Mouse (Mus musculus) ovary, postnatal 10 days (tissue): ENCODE data around the gene Ralb.

Source experiments
- DNase-seq: peaks from one replicate; pipeline ENCODE4 v3.0.0; 2022; ENCODE audit warnings: low spot score

Gene Ralb

DNA sequence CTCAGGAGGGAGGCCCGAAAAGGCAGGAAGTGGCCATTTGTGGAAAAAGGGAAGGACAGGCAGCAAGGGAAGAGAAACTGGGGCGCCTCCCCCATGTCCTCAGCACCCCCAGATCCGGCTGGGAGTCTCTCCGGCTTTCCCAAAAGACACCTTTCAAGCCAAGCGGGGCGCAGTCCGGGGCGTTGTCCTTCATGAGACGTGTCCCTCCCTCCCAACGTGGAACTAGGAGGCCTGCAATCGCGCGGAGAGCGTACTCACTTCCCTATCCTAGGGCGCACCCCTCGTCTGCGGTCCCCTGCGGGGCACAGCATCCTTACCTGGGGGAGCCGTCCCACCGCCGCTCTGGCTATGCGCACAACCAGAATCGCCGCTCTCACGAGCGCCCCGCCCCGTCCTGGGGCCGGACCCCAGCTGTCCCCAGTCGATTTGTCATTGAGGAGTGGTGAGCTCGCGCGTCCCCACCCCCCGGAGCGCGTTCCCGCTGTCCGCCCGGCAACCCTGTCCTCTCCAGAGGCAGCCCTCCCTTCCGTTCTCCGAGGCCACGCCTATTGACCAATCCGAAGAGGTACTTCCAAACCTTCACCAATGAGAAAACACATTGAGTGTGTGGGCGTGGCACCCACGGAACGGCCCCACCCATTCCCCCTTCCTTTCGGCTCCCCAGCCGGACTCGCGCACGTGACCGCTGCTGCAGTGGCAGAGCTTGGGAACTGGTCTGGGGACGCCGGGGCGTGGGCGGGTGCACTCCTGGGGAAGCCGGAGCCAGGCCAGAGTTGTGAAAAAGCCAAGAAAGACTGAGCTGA is at the start of gene Ralb:
TSS of gene Ralb (minus strand) at position 535 of the 803 bp plus-strand sequence.
- peak; percentile 80 for DNase-seq

DNA sequence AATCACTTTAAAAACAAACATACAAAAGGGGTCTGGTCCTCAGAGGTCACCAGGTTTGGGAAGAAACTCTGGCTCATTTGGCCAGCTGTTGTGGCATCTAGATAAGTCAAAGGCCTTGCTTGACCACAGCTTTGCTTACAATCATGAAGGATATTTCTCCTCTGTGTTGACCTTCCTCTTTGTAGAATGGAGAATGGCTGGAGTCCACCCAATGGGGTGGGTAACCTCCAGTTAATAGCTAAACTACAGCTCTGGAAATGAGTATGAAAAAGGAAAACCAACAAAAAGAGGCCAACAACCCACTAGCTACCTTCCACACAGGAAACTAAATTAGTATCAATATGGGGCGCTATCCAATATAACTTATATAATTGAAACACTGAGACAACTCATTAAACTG is 47.1 kb upstream of the Ralb start:
- no peak for DNase-seq

DNA sequence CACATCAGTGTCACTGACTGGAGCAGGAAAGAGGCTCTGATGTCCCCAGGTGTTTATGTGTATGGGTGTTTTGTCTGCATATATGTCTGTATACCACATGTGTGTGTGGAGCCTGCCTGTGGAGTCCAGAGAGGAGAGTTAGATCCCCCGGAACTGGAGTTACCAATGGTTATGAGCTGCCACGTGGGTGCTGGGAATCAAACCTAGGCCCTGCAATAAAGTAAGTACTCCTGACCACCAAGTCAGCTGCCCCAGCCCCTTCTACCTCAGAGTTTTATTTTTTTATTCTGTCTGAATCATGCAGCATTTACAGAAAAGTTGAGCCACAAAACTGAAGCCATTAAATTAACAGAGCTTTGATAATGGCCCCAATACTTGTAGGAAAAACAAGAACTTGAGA is 45.5 kb upstream of the Ralb start:
- no peak for DNase-seq

DNA sequence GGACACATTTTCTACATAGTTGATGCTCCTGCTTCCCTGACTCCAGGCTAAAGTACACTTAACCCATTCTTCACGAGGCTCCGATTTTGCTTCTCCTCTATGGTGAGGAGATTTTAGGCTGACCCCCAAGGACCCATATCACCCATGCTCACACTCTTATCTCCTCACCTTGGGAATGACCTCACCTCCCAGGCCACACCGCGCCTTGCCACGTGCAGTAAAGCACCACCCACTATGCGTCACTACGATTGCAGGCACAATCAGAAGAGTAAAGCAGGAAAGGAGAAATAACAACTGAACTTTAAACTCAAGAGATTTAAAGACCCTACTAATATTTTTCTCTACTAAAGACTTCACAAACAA is 44.7 kb upstream of the Ralb start:
- DNase-seq, result no peak

DNA sequence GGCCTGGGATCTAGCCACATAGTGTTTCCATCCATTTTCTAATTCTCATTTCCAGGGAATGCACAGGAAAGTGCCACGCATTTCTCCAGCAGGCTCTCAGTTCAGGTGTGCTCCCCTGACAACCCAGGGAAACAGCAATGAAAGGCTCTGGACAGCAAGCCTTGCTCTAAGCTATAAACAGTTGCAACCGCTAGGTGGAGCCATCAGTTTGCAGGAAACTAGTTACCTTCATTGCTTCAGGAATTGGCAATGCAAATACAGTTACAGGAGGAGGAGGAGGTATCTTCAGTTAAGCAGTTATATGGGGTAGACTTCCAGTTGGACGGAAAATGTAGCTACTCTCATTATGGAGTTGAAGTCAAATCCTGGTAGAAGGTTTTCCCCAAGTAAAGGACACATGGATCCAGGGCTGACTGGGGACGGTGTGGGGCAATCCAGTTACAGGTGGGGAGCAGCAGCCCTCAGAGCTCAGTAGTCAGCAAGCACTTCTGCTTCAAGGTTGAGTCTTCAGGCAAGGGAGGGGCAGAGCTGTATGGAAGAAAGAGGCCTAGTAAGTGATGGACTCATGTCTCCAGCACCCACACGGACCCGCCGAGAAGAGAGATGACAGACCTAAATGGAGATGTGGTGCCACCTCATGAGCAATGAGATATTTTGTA is 44.2 kb upstream of the Ralb start:
- peak; percentile 57 for DNase-seq

DNA sequence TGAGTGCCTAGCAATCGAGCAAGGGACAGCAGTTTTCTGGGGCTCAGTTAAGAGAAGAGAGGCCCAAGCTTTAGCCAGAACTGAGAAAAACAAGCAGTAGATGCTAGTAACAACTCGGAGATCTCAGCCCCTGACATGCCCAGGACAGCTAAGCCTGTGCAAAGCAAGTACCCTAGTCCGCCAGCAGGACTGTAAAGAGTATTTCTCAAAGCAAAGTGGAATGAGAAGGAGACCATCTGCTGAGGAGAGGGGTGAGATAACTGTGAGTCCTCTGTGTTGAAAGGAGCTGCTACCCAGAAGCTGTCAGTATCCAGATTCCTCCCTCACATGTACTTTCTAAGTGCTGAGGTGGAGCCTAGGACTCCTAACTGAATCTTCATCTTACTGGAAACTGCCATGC is 41.9 kb upstream of the Ralb start:
- DNase-seq, result no peak

DNA sequence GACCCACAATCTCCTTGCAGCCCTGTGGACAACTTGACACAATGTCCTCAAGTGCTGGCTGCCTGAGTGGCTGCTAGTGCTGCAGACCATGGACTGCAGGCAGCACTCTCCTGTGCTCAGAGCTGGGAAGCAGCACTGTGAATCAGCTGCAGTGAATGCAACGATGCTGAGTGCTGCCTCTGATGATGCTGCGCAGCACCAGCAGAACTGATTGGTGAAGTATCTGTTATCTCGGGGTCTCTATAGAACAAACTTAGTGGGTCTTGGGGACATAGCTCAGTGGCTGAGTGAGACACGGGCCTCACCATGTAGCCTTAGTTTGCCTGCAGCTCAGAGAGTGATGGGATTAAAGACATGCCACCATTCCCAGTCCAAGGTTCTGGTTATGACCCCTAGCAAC is 41.1 kb upstream of the Ralb start:
- DNase-seq, result no peak

DNA sequence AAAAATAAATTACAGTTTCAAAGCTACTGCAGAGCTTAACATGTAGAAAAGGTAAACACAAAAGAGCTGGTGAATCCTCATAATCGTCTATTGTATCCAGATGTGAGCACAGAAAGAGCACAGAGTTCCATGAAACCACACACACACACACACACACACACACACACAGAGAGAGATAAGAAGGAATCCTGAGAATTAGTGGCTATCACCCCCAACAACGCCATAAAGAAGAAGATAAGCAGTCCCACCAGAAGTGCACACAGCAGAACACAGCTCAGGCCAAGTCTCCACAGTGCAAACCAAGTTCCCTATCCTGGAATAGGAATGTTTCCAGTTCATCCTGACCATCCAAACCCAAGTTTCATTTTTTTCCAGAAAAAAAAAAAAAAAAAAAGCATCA is 40.6 kb upstream of the Ralb start:
- DNase-seq, result no peak

DNA sequence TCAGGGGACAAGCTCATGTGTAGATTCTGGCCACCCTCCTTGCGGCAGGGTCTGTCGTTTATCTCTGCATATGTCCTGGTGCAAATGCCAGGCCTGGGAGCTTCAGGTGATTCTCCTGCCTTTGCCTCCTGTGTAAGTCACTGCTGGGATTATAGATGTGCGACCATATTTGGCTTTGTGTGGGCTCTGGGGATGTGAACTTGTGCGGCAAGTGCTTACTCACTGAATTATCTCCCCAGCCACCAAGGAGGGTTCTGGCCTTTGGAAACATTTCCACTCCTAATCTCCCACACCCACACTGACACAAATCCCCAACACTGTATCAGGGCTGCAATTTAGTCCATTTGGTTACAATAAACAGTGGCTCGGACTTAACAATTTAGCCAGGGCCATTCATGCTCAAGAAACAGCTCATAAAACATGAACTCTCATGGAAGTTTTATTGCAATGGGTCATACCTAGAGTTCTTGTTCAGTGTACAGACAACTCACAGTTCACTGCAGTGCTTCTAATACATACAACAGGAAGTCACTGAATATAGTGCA is 40.1 kb upstream of the Ralb start:
- DNase-seq, result no peak

DNA sequence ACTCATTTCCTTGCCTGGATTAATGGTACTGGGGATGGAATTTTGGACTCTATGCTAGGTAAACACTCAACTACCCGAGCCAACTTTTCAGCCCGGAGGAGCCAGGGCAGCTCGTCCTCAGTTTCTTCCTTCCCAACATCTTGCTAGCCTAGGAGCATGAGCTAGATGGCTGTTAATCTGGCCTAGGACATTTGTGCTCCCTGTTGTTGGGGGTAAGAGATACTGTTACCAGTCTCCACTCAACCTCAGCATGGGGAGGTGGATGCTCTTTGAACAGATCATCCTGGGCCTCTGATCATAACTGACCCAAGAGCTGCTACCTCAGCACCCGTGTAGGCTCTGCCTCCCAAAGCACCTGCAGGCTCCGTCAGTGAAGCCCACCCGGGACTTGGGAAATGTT is 38.7 kb upstream of the Ralb start:
- DNase-seq, result no peak

DNA sequence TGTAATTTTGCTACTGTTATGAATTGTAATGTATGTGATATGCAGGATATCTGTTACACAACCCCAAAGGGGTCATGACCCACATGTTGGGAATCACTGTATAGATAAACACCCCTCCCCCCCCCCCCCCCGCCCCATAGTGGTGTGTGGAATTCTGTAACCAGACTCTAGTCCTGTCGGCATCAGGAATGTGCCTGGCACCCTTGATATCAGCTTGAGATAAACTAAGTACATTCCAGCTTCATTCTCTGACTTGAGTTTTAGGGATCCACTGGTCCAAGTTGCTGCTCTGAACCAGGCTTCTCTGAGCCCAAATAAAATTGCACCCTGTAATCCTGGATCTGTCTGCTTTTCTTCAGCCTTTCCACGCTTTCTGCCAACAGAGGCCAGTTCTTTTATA is 37.0 kb upstream of the Ralb start:
- DNase-seq, result no peak

DNA sequence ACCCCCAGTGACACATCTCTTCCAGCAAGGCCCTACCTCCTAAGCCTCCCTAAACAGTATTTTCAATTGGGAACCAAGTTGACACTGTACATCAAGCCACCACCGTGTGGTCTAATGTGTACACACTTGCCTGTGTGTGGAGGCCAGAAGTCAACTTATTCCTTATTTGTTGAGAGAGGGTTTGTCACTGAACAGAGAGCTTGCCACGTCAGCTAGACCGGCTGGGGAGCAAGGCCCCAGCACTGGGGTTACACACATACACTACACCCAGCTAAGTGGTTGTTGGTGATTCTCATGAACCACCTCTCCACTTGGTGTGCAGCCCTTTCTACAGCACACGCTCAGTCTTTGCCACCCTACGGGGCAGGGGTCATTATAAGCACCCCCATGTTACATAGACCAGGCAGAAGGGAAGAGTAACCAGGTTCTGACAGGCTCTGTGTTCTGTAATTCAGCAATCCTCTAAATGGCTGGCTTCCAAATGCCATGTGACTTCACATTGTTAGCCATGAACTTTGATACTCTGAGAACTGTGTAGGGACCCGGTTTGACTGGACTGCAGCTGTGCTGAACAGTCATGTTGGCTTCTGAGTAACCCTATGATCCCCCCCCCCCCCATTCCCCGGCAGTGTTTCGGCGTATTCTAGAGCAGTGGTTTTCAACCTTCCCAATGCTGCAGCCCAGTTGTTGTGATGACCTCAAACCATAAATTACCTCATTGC is 36.4 kb upstream of the Ralb start:
- DNase-seq, result no peak

DNA sequence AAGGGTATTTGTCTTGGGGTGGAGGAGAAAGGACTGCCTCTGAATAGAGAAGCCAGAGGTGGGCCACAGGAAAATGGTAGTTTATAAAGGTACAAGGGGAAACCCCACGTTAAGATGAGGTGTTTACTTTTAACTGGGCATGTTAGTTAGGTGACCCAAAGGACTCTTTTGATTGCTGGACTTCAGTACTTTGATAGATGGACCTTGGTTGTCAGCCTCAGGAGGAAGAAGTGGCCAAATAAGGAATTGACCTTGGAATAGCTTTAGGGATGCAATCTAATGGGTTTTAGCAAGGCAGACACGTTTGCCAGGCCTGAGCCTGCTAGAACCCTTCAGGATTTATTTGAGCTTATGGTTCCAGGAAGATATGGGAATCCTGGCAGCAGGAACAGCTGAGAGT is 34.7 kb upstream of the Ralb start:
- no peak for DNase-seq

DNA sequence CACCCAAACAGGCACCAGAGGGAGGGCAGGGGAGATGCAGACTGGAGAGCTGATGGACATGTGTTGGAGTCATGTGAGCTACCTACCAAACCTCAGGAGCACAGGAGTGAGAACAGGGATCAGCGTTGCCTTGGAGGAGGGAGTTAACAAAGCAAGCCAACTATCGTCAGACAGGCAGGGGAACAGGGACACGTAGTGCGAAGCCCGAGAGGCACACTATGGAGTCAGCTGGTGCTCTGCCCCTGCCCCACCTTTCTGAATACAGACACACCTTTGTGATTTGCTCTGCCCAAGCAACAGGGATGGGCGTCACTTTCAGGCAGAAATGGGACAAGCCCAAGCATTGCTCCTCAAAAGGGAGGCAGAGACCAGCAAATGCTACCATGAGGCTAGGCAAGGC is 33.1 kb upstream of the Ralb start:
- no peak for DNase-seq

DNA sequence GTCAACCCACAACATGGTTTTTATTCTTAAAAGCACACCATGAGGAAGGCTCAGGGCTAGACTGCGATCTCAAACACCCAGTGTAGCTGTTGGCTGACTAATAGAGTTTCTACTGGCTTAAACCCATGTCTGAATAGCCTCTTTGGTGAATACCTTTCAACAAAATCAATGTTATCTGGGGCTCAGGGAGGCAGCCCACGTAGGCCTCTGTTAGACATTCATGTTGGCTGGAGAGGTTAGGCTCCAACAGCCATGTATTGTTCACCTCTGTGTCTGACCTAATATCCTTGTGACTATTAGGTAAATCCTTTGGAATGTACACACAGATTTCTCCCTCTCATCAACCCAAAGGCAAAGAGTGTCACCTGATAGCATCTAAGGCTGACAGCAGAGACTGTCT is 31.5 kb upstream of the Ralb start:
- DNase-seq, result no peak

DNA sequence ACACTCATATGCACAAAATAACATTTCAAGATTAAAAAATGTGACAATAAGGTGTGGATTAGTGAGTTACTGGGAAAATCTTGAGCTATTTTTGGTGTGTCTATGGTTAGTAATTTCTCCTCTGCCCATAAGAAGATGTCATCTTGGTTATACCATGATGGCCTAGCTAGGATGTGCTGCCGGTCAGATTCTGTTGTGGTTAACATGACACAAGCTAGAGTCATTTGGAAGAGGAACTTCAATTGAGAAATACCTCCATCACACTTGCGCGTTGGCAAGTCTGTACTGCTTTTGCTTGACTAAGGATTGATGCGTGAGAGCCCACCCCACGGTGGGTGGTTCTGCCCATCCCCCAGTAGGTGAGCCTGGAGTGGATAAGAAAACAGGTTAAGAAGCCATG is 29.7 kb upstream of the Ralb start:
- no peak for DNase-seq

DNA sequence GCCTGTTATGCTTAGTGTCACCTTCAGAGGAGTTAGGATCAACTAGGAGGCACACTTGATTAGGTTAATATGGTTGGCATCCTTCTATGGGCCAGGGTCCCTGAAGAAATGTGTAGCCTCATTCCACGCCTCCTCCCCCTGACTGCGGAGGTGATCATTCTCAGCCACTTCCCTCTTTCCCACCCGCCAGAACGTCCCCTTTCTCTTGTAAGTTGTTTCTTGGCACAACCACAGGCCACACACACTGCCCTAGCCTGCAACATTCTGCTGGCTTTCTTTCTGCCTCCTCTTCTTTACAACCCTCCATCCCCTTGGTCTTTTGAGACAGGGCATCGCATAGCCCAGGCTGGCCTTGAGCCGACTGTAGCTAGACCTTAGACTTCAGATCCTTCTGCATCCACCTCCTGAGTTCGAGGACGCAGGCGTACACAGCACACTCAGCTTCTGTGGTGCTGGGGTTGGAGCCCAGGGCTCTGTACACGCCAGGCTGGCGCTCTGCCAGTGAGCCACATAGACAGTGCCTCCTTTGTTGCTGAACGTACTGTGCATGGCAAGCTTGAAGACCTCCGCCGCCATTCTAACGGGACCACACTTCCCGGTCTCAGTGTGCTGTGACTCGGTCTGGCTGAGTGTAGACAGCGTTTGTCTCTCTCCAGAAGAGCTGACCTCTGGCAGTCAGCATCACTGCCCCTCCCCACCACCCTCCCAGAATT is 28.7 kb upstream of the Ralb start:
- DNase-seq, result no peak

DNA sequence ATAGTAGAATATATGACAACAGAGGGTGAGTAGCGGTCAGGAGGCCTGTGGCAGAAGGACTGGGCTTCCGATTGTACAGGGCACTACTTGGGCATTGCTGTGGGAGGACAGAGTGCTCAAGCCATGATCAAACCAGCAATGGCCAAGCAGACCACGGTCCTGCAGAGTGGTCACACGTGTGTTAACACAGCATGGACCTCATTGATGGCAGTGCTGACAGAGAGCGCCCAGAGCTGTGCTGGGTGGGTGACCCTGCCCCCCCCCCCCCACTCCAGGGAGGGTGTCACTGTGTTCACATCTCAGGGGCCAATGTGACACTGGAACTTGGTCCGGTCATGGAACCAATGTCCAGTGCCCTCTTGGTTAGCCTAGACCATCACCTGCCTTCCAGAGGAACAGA is 27.6 kb upstream of the Ralb start:
- DNase-seq, result no peak

DNA sequence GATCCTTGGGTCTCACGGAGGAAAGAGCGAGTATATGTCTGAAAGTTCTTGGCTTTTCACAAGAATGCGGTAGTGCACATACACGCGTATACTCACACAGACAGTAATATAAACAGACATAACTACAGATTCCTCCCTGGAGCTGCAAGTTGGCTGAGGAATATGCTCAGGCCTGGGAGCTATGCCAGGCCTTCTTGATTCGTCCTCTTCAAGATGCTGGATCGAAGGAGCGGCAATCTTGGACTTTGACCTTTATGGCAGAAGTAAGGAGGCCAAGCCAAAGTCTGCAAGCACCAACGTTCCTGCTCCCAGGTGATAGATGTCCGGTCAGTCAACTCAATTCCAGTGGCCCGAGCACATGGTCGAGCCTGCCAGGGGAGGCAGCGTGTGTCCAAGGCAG is 26.3 kb upstream of the Ralb start:
- no peak for DNase-seq

DNA sequence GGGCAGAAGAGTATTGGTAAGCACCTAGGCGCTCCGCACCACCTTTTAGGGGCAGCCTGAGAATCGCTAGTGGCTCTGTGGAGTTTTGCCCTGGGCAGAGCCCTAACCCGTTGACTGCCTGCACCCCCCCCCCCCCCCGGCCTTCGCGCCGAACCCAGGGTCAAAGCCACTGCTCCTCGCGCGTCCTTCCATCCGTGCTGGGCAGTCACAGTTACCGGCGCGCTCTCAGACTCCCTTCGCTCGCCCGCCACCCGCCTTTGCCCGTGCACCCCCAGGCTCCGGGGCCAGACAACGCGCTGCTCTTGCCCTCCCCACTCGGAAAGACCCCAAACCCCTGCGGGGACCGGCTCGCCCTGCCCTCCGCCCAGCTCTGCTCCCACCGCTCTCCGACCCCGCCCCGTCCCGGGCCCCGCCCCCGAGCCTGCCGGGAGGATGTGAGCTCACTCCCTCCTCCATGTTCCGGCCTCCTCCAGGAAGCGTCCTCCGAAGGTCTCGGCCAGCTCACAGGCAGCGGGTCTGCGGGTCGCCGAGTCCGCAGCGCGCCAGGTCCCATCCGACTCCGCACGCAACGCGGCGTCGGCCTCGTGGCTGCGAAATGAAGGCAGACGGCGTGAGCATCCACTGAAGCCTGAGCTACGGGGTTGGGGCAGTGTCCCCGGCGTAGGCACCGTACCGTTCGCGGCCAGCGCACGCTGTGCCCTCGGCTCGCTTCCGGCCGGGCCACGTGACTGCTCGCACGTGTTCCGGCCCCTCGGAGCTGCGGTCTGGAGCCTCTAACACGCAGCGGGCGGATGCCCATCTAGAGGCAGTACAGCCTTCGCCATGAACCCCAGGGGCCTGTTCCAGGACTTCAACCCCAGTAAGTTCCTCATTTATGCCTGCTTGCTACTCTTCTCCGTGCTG is 21.3 kb upstream of the Ralb start, which contains the start of gene Tmem185b:
TSS of gene Tmem185b (plus strand) at position 472 of the 903 bp plus-strand sequence.
- DNase-seq, result peak; percentile 78

DNA sequence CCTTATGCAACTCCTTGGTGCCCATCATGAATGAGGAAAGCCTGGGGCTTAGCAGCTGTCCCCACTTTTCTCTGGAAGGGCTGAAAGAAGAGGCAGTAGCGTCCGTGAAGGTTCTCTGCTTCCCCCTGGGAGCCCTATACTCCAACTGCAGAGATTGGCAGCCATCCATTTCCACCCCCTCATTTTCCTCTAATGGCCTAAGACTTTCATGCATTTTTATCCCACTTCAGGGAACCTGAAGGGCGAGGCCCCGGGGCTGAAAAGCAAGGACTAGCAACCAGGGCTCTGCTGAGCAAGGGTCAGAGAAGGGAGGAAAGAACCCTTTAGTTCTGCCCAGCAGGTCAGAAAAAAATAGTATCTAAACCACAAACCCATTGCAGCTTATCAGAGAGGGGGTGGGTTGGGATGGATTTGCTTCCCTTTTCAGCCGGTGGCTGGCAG is 20.4 kb upstream of the Ralb start:
- no peak for DNase-seq
